Mouse (Mus musculus): ENCODE data around the gene Klhl26.

DNA sequence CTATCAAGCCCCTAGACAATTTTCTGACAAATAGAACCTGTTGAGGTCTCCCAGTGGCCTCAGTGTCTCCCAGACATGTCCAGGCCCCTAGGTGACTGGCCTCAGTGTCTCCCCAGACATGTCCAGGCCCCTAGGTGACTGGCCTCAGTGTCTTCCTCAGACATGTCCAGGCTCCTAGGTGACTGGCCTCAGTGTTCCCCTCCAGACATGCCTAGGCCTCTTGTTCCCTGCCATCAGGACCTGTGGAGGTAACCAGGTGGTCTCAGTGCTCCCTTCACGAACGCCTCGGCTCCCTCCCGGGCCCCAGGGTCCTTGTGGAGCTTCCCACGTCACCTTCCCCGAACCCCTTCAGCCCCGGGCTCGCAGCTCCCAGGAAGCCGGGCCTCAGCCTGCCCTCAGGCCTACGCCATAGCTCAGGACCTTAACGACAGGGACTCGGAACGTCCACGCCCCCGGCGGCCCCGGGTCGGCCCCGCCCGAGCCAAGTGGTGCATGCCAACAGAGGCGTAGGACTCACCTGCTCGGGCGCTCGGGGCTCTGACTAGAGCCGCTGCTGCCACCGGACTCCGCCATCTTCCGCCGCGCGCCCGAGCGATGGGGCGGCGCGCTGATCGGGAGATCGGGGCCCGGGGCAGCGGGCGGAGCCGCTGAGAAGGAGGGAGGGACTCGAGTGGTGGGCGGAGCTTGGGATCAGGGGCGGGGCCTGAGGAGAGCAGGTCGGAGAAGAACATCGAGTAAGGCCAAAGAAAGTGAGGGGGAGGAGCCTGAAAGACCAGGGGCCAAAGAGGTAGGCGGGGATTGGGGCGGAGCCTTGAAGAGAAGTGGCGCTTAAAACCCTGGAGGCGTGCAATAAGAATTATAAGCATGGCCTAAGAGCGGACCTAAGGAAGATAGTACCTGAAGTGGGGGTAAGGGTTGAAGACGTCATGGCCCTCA lies at the start of gene Klhl26:
- TF ChIP-seq POLR2A (IDR thresholded peaks at IDR 0.05; ENCODE audit: low read depth, low read length) (no peak), CTCF (conservative IDR thresholded peaks at IDR 0.05; ENCODE audit: insufficient read depth, insufficient read length, low read depth, low read length) (no peak)
